Mouse (Mus musculus): ENCODE data around the gene Hcn3. TPM values are rescaled to one million over a fixed set of nuclear protein-coding genes. Genes with fewer than 3 reads are reported as not detected.

Gene Hcn3
- total RNA-seq, 1 experiment from 2014 or later = not detected

- no peak for ATAC-seq (replicated peaks; ENCODE audit: insufficient number of reproducible peaks, low FRiP score, low TSS enrichment, poor library complexity, severe bottlenecking)
These were observed 46.9 kb downstream of the Hcn3 start for GRCm38 (mm10) chr3:89113058-89113457.

GRCm38 (mm10) chr3:89108146-89108545 lies 51.9 kb downstream of the Hcn3 start:
- no peak for ATAC-seq (replicated peaks; ENCODE audit: insufficient number of reproducible peaks, low FRiP score, low TSS enrichment, poor library complexity, severe bottlenecking)

DNA sequence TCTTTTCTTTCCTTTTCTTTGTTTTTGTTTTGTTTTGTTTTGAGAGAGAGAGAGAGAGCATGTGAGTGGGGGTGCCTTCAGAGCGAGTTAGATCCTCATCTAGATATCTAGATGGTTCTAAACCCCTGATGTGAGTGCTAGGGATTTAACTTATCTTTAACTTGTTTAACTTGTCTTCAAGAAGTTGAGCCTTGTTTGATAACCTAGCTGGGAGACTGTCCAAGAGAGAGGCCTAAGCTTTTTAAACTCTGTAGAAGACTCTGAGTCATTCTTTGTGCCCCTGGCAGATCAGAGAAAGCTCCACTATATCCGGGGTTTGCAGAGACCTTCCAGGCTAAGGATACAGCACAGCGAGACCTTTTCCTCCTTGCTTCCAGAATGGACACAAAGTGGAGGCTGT lies 52.5 kb downstream of the Hcn3 start:
- ATAC-seq (replicated peaks; ENCODE audit: insufficient number of reproducible peaks, low FRiP score, low TSS enrichment, poor library complexity, severe bottlenecking) = no peak

DNA sequence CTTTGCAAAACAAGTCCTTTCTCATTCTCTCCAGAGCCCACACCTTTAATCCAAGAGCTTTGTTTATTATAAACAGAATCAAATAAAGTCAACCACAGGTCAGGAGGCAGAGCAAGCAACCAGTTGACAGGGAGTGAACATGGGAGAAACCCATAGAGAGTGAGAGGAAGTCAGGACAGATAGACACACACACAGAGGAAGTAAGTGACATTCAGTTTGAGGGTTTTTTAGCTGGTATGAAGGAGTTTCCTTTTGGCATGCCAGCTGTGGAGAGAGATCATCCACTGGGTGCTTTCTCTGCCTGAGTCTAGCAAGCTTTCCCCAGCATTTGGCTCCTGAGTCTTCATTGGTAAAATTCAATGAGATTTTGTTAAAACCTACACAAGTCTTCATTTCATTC lies 53.1 kb downstream of the Hcn3 start:
- no peak for ATAC-seq (replicated peaks; ENCODE audit: insufficient number of reproducible peaks, low FRiP score, low TSS enrichment, poor library complexity, severe bottlenecking)

GRCm38 (mm10) chr3:89103291-89103595 lies 56.8 kb downstream of the Hcn3 start:
- ATAC-seq (replicated peaks; ENCODE audit: insufficient number of reproducible peaks, low FRiP score, low TSS enrichment, poor library complexity, severe bottlenecking) = no peak

- ATAC-seq (replicated peaks; ENCODE audit: insufficient number of reproducible peaks, low FRiP score, low TSS enrichment, poor library complexity, severe bottlenecking) = no peak
These were observed 57.3 kb downstream of the Hcn3 start for GRCm38 (mm10) chr3:89102495-89103290.

DNA sequence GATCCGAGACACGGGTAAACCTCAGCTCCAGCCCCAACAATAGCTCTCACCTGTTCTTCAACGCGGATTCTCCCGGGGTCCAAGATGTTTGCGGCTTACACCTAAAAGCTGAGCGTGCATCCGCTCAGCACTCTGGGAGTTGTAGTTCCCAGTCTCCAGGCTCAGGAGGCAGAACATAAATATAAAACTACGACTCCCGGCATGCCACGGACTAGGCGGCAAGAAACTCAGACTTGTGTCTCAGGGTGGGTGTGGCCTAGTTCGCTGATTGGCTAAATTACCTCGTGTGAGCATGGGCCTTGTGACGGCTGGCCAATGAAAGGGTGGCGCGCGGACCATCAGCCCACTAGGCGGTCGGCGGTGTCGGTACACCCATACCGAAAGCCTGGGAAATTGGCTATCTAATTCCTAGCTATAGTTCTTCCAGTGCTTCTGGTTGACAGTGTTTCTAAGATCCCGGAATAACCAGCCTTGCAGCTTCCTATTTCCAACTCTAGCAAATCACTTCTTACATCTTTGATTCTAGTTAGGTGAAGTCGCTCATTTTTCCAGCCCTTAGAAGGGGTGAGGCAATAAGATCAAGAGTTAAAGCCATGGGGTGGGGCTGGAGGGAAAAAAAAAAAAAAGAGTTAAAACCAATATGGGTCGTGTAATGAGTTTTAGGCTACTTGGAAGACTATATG lies 58.0 kb downstream of the Hcn3 start, which contains the start of gene Fdps:
Gene Fdps (minus strand): TSS at position 148 of the 683 bp plus-strand sequence.
- ATAC-seq (replicated peaks; ENCODE audit: insufficient number of reproducible peaks, low FRiP score, low TSS enrichment, poor library complexity, severe bottlenecking) = peak; percentile 99

DNA sequence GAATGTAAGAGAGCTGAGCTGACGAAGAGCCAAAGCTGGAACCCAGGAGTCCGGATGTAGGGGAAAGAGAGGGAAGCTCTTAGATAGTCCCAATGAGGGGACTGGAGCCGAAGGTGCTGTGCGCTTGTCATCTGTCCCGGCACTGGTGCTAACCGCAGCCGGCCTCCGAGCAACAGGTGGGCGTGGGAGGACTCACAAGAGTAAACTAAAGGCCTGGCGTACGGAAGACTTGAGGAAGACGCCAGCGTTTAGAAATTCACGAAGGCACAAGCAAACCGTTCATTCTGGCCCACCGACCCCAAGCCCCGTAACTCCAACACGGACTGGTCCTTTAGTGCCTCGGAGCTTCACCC lies 58.6 kb downstream of the Hcn3 start:
- ATAC-seq (replicated peaks; ENCODE audit: insufficient number of reproducible peaks, low FRiP score, low TSS enrichment, poor library complexity, severe bottlenecking) = no peak

DNA sequence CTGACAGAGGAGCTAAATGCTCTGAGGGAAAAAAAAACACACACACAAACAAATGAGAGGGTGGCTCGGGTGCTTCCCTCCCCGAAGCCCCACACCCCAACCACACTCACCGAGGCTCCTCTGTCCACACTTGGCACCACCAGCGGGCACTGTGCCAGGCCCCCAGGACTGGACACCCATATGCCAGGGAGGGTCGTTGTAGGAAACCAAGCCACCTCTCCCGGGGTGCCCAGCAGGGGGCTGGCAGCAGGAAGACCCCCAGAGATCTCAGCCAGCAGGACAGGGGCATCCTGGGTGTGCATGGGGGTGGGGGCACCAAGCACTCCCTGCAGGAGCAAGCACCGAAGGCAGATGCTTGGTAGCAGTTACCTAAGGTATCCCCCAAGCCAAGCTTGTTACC lies 59.2 kb downstream of the Hcn3 start, which contains the start of gene Gm43738:
Gene Gm43738 (minus strand): TSS at position 289 of the 400 bp plus-strand sequence.
- no peak for ATAC-seq (replicated peaks; ENCODE audit: insufficient number of reproducible peaks, low FRiP score, low TSS enrichment, poor library complexity, severe bottlenecking)

Other genes with a start within 250 kb of the Hcn3 start
- 8.1 to 11.7 TPM (median 11.6 TPM) in 3 replicates for gene Msto1, start 246.2 kb downstream of the Hcn3 start, total RNA-seq (2017)
- 40.6 to 78.1 TPM (median 41.7 TPM) in 3 replicates for gene Ash1l, start 209.6 kb downstream of the Hcn3 start, total RNA-seq (2017)
- 38.3 to 58.2 TPM (median 53.2 TPM) in 3 replicates for gene Dap3, start 209.0 kb downstream of the Hcn3 start, total RNA-seq (2017)
- 15.7 to 30.9 TPM (median 22.4 TPM) in 3 replicates for gene Rusc1, start 66.9 kb downstream of the Hcn3 start, total RNA-seq (2017)
- not detected in 3 replicates for gene Gm43738, start 59.1 kb downstream of the Hcn3 start, total RNA-seq (2017)
- gene Fdps, start 58.2 kb downstream of the Hcn3 start, total RNA-seq (2017) = 37.2 to 55.7 TPM (median 39.0 TPM) in 3 replicates
- gene Pklr, start 24.1 kb downstream of the Hcn3 start, total RNA-seq (2017) = not detected in 3 replicates
- 81.2 to 140 TPM (median 118 TPM) in 3 replicates for gene Clk2, start 4.6 kb upstream of the Hcn3 start, total RNA-seq (2017)
- gene Scamp3, start 17.3 kb upstream of the Hcn3 start, total RNA-seq (2017) = 23.2 to 55.0 TPM (median 23.6 TPM) in 3 replicates
- 4.9 to 45.4 TPM (median 15.8 TPM) in 3 replicates for gene Fam189b, start 22.9 kb upstream of the Hcn3 start, total RNA-seq (2017)
- gene Gba, start 42.7 kb upstream of the Hcn3 start, total RNA-seq (2017) = 71.9 to 84.9 TPM (median 81.9 TPM) in 3 replicates
- 0.95 to 2.3 TPM (median 1.8 TPM) in 3 replicates for gene Thbs3, start 55.0 kb upstream of the Hcn3 start, total RNA-seq (2017)
- 42.5 to 61.0 TPM (median 58.7 TPM) in 3 replicates for gene Mtx1, start 66.9 kb upstream of the Hcn3 start, total RNA-seq (2017)
- 0.85 to 2.2 TPM (median 0.86 TPM) in 3 replicates for gene Muc1, start 68.9 kb upstream of the Hcn3 start, total RNA-seq (2017)
- gene Krtcap2, start 85.8 kb upstream of the Hcn3 start, total RNA-seq (2017) = 53.3 to 77.9 TPM (median 61.9 TPM) in 3 replicates
- 0.53 to 2.3 TPM in 2 of 3 replicates, not detected in the other for gene Trim46, start 86.1 kb upstream of the Hcn3 start, total RNA-seq (2017)
- gene Dpm3, start 99.2 kb upstream of the Hcn3 start, total RNA-seq (2017) = 67.3 to 102 TPM (median 83.1 TPM) in 3 replicates
- 58.3 to 94.6 TPM (median 67.9 TPM) in 3 replicates for gene Slc50a1, start 110.4 kb upstream of the Hcn3 start, total RNA-seq (2017)
- gene Efna1, start 120.9 kb upstream of the Hcn3 start, total RNA-seq (2017) = 0.38 to 0.39 TPM in 2 of 3 replicates, not detected in the other
- gene Efna3, start 162.8 kb upstream of the Hcn3 start, total RNA-seq (2017) = not detected in 3 replicates
- gene Efna4, start 177.8 kb upstream of the Hcn3 start, total RNA-seq (2017) = not detected in 3 replicates
- gene Adam15, start 189.8 kb upstream of the Hcn3 start, total RNA-seq (2017) = 23.1 to 49.7 TPM (median 33.0 TPM) in 3 replicates
- not detected in 3 replicates for gene Dcst2, start 201.8 kb upstream of the Hcn3 start, total RNA-seq (2017)
- not detected in 3 replicates for gene Dcst1, start 205.1 kb upstream of the Hcn3 start, total RNA-seq (2017)
- gene Zbtb7b, start 234.6 kb upstream of the Hcn3 start, total RNA-seq (2017) = 49.4 to 76.6 TPM (median 51.2 TPM) in 3 replicates
- gene Lenep, start 242.6 kb upstream of the Hcn3 start, total RNA-seq (2017) = 1.4 TPM in 1 of 3 replicates, not detected in the others